In genomic region chr1:172475054-172475741, GRCm38 (mm10) we compare ENCODE assay signal across 8 mouse cellular contexts. TPM values are rescaled to one million over a fixed set of nuclear protein-coding genes. Genes with fewer than 3 reads are reported as not detected.
DNase-seq lines count a peak whose midpoint lies in the region; ATAC-seq and TF ChIP-seq lines count a peak whose summit lies in the region.
"Had no signal": no experiment of that assay in that cellular context is flagged by ENCODE, and none has a peak within 500 bp of the region (broad histone marks: within the 10 kb centered on the region; RNA-seq: fewer than 3 reads in every experiment).

TSS of gene Slamf9 (plus strand) at chr1:172475358.

- no peak for TF ChIP-seq RAD21 in MEL (IDR thresholded peaks at IDR 0.05; ENCODE audit: low read depth, low read length)

- 44% methylated on average over 7 of the region's 7 CpGs for WGBS in intestine, embryonic 15.5 days

- TF ChIP-seq POLR2A in MEL (IDR thresholded peaks at IDR 0.05; ENCODE audit: control insufficient read depth in 1 of 2, insufficient read depth in 1 of 2, low read depth in 1 of 2, low read length in 2 of 2, poor library complexity in 1 of 2): no peak

- H3K9me3 ChIP-seq in MEL (replicated peaks; ENCODE audit: insufficient read depth, low read length): no peaks in the 10 kb centered on the region
- no peaks in the 10 kb centered on the region for H3K9me3 ChIP-seq in intestine, embryonic 15.5 days
- H3K9me3 ChIP-seq: heart, embryonic 13.5 days had no signal

- no peak within 1 kb of the TSS for H3K27ac ChIP-seq in MEL (ENCODE audit: control insufficient read depth, low read depth, low read length)
- H3K27ac ChIP-seq in intestine, embryonic 15.5 days: peak within 1 kb of the TSS; percentile 32; the same call in 1 of the 2 replicates
- H3K27ac ChIP-seq: heart, embryonic 13.5 days had no signal

- TF ChIP-seq EP300 in MEL (IDR thresholded peaks at IDR 0.05; ENCODE audit: low read depth in 1 of 2, low read length in 2 of 2): 0 out of 4 replicates have a peak, but pooled peaks of 1 of the 2 experiments have one; percentile 5

- H3K4me3 ChIP-seq in MEL (ENCODE audit: control insufficient read depth in 1 of 2, insufficient read depth in 1 of 2, low read depth in 2 of 2, low read length in 2 of 2): no peak within 1 kb of the TSS
- H3K4me3 ChIP-seq in intestine, embryonic 15.5 days (replicated peaks): no peak within 1 kb of the TSS
- H3K4me3 ChIP-seq: heart, embryonic 13.5 days had no signal

- peak; percentile 75 for ATAC-seq in intestine, embryonic 15.5 days

- no peak within 1 kb of the TSS for H3K4me2 ChIP-seq in intestine, embryonic 15.5 days (replicated peaks)
- H3K4me2 ChIP-seq: heart, embryonic 13.5 days had no signal

- no peak for TF ChIP-seq CTCF in MEL (IDR thresholded peaks at IDR 0.05 in 2 of 3, conservative IDR thresholded peaks at IDR 0.05 in 1 of 3; ENCODE audit: control insufficient read depth in 1 of 3, insufficient read depth in 1 of 3, low read depth in 2 of 3, low read length in 3 of 3, poor library complexity in 1 of 3, severe bottlenecking in 1 of 3)

- H3K79me2 ChIP-seq in MEL (ENCODE audit: control insufficient read depth, insufficient read depth, low read length, poor library complexity): no peaks in the 10 kb centered on the region

- DNase-seq in A20 (ENCODE audit: low read depth, low spot score) (peak; percentile 57), MEL (ENCODE audit: low read depth, low spot score) (peak; percentile 54)
- DNase-seq in lung, postnatal 14 days: peak; percentile 28
- DNase-seq in cerebellum, adult 11-12 months: no peak
- no peak for DNase-seq in frontal cortex, adult 2 months (ENCODE audit: extremely low spot score in 1 of 2, low spot score in 1 of 2)
- no peak for DNase-seq in adrenal gland, adult 2 months

- H3K4me1 ChIP-seq in MEL (ENCODE audit: control insufficient read depth in 1 of 2, insufficient read depth in 2 of 2, low read length in 2 of 2): peaks cover 0 to 6% of the 10 kb centered on the region in 2 experiments; a peak in 2 of 4 replicates
- H3K4me1 ChIP-seq in intestine, embryonic 15.5 days (replicated peaks): peaks cover 8% of the 10 kb centered on the region

- peaks cover 5 to 6% of the 10 kb centered on the region in 2 experiments; a peak in 3 of 4 replicates for H3K27me3 ChIP-seq in MEL (ENCODE audit: control insufficient read depth in 1 of 2, insufficient read depth in 2 of 2, low read length in 2 of 2)
- no peaks in the 10 kb centered on the region for H3K27me3 ChIP-seq in intestine, embryonic 15.5 days (replicated peaks)

- no peak within 1 kb of the TSS for H3K9ac ChIP-seq in MEL (ENCODE audit: control insufficient read depth, low read depth, low read length, poor library complexity, severe bottlenecking)
- H3K9ac ChIP-seq in intestine, embryonic 15.5 days: no peak within 1 kb of the TSS
- H3K9ac ChIP-seq: heart, embryonic 13.5 days had no signal

- peaks cover 0 to 3% of the 10 kb centered on the region in 2 experiments; a peak in 1 of 4 replicates for H3K36me3 ChIP-seq in MEL (ENCODE audit: control insufficient read depth in 1 of 2, insufficient read depth in 2 of 2, low read length in 2 of 2)
- H3K36me3 ChIP-seq in intestine, embryonic 15.5 days: no peaks in the 10 kb centered on the region
- H3K36me3 ChIP-seq: heart, embryonic 13.5 days had no signal

TF ChIP-seq in MEL, 35 proteins besides CTCF, POLR2A, EP300 and RAD21:
- TF ChIP-seq TBP (IDR thresholded peaks at IDR 0.05; ENCODE audit: low read depth, low read length): no peak
- TF ChIP-seq TCF12 (IDR thresholded peaks at IDR 0.05; ENCODE audit: low read depth, low read length): no peak
- 0 out of 2 replicates have a peak, but pooled peaks have one; percentile 10 for TF ChIP-seq ETS1 (IDR thresholded peaks at IDR 0.05; ENCODE audit: low read depth, low read length)
- TF ChIP-seq MAX (IDR thresholded peaks at IDR 0.05; ENCODE audit: low read length): no peak
- no peak for TF ChIP-seq POLR2AphosphoS5 (IDR thresholded peaks at IDR 0.05; ENCODE audit: borderline replicate concordance, low read depth, low read length)
- no peak for TF ChIP-seq CHD1 (IDR thresholded peaks at IDR 0.05; ENCODE audit: low read depth, low read length)
- TF ChIP-seq RCOR1 (IDR thresholded peaks at IDR 0.05; ENCODE audit: low read depth, low read length): no peak
- TF ChIP-seq ZC3H11A (IDR thresholded peaks at IDR 0.05; ENCODE audit: low read depth, low read length): no peak

RNA-seq across cellular contexts. Expression of gene Slamf9, which starts in this region (rescaled TPM):
- total RNA-seq in MEL (2012; rRNA removed): 0.23 TPM in 1 of 2 replicates, not detected in the other
- polyA plus RNA-seq in MEL (2012; ENCODE audit: insufficient read depth in 1 of 2, insufficient read length in 2 of 2, low read depth in 1 of 2, low replicate concordance in 2 of 2, missing spikeins in 1 of 2): under 1 TPM in 1 of 2 experiments, not detected in 1; 0.38 TPM
- 2.2 and 2.5 TPM in 2 replicates for polyA plus RNA-seq in intestine, embryonic 15.5 days (2015; fragmentation: Nextera tagmentation; extraction: Ambion mirVana)
- polyA plus RNA-seq in frontal cortex, adult 2 months (2012; rRNA removed): 1.1 and 1.8 TPM in 2 replicates
- 1 to 10 TPM; 3.2 to 7.9 TPM for total RNA-seq in adrenal gland, adult 2 months (2021)
- 4.5 and 4.9 TPM in 2 replicates for polyA plus RNA-seq in adrenal gland, adult 2 months (2012; rRNA removed)

Comparison
In these comparisons a context has a peak if more than half of its experiments do, and no peak if none do; other contexts are left out.
1. Peak in DNase-seq in MEL; RNA of the gene not detected or under 1 TPM.
2. DNase-seq: peak in A20 (single experiment) and lung, postnatal 14 days (single experiment); none in cerebellum, adult 11-12 months (single experiment), frontal cortex, adult 2 months (0 of 2) and adrenal gland, adult 2 months (single experiment).